Mouse (Mus musculus): ENCODE data around the gene Myo6.

DNA sequence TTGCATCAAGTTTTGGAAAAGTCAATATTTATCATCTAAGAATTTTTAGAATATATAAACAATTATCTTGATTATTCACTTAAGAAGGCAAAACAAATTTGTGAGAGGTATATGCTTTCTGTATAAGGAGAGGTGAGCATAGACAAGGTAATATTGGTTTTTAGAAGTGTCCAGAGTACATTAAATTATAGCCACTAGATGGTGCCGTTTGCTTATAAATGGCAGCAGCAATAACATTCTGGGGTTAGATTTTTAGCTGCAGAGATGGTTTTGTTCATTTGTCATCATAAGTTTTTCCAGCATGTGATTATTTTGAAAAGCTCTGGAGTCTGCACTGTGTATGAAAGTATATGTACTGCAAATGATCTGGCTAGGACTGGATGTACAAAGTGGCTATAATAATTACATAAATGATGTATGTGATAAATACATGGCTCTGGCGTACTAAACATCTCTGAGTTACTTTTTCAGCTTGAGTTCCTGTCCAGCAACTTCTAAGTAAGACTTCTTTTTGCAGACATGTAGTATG, 128.3 kb downstream of the Myo6 start:
- TF ChIP-seq CTCF (IDR thresholded peaks at IDR 0.05; ENCODE audit: borderline replicate concordance, control insufficient read depth, extremely low read depth, insufficient read depth, low read length, poor library complexity) (no peak), POLR2A (IDR thresholded peaks at IDR 0.05; ENCODE audit: control insufficient read depth, extremely low read depth, insufficient read depth, low read length, poor library complexity) (no peak)
